Mouse (Mus musculus) cerebellum, adult 2 months (tissue): ENCODE results near the gene Zcrb1.

Experiments used
- CTCF ChIP-seq: fragments of 200-500 bp; IDR thresholded peaks from 2 replicates; pipeline ENCODE4 v1.5.1; 2011; ENCODE audit warnings: low read depth, mild to moderate bottlenecking, control low read depth, low read length, moderate library complexity, borderline replicate concordance; ENCODE audit not compliant: insufficient read depth
- POLR2A ChIP-seq: fragments of 200-500 bp; IDR thresholded peaks from 2 replicates; pipeline ENCODE4 v1.6.1; 2011; ENCODE audit warnings: low read length, control low read depth, borderline replicate concordance; ENCODE audit not compliant: insufficient read depth

GRCm38 (mm10) chr15:93422537-93422936 is 24.4 kb upstream of the Zcrb1 start:
- TF ChIP-seq POLR2A (no peak), CTCF (no peak)
